Mouse (Mus musculus) lung, embryonic 14.5 days (tissue): ENCODE results near the gene Myoz2. TPM values are rescaled to one million over a fixed set of nuclear protein-coding genes. Genes with fewer than 3 reads are reported as not detected.

ENCODE experiments used
- ATAC-seq: fragments of 200-750 bp; cut with Nextera tagmentation; 2 replicates; pipeline ENCODE4 v1.8.0; 2017; ENCODE audit warnings: mild to moderate bottlenecking, moderate TSS enrichment, moderate library complexity; ENCODE audit not compliant: insufficient read depth
- DNase-seq: peaks from one replicate; pipeline ENCODE4 v3.0.0-alpha.2; 2015
- H3K27ac ChIP-seq: fragments of 300-500 bp; sonication (generic); 2 replicates; pipeline ENCODE4 v1.5.1; 2014; ENCODE audit warnings: low read depth, mild to moderate bottlenecking, moderate library complexity
- H3K27me3 ChIP-seq: fragments of 300-500 bp; sonication (generic); 2 replicates; pipeline ENCODE4 v1.6.1; 2014; ENCODE audit warnings: low read length, control low read depth; ENCODE audit not compliant: insufficient read depth
- H3K36me3 ChIP-seq: fragments of 300-500 bp; sonication (generic); 2 replicates; pipeline ENCODE4 v1.6.1; 2014; ENCODE audit warnings: control low read depth; ENCODE audit not compliant: insufficient read depth
- H3K4me1 ChIP-seq: fragments of 300-500 bp; sonication (generic); 2 replicates; pipeline ENCODE4 v1.6.1; 2014; ENCODE audit warnings: antibody characterized with exemption, control low read depth; ENCODE audit not compliant: insufficient read depth
- H3K4me2 ChIP-seq: fragments of 300-500 bp; sonication (generic); 2 replicates; pipeline ENCODE4 v1.6.1; 2014; ENCODE audit warnings: mild to moderate bottlenecking
- H3K4me3 ChIP-seq: fragments of 300-500 bp; sonication (generic); 2 replicates; pipeline ENCODE4 v1.5.1; 2014; ENCODE audit warnings: low read depth, low read length
- H3K9ac ChIP-seq: fragments of 300-500 bp; sonication (generic); 2 replicates; pipeline ENCODE4 v1.6.1; 2014
- H3K9me3 ChIP-seq: fragments of 300-500 bp; sonication (generic); 2 replicates; pipeline ENCODE4 v1.6.1; 2016; ENCODE audit warnings: low read depth, low read length, control low read depth
- CTCF ChIP-seq: IDR thresholded peaks from 2 replicates; pipeline ENCODE4 v1.5.1; 2016; ENCODE audit warnings: antibody characterized with exemption, low read depth
- WGBS: fragments of 180-500 bp; shearing (Covaris S2); extraction: QIAGEN DNeasy Blood & Tissue Kit; methylation state at CpG from one replicate; pipeline ENCODE4 v1.1.7; 2014; 5-methylcytosine and 5-hydroxymethylcytosine counted together
- polyA plus RNA-seq: library from polyadenylated mRNA; unstranded; fragments of >200 nt; fragmentation: Nextera tagmentation; extraction: Ambion mirVana; gene quantifications from 2 replicates; pipeline ENCODE4 v1.2.1, GENCODE M21; 2014

Gene Myoz2
- polyA plus RNA-seq, 1 experiment from 2014 or later: 0.17 TPM

GRCm38 (mm10) chr3:123053192-123053938 is 18.6 kb upstream of the Myoz2 start:
- H3K36me3 ChIP-seq: no peaks in the 10 kb centered on the region
- no peak overlapping the region for H3K4me3 ChIP-seq
- ATAC-seq (peak; percentile 43; the same call in 1 of the 2 replicates), DNase-seq (no peak)
- no peak overlapping the region for H3K9ac ChIP-seq
- H3K27ac ChIP-seq: peak overlapping the region; percentile 12; the same call in 1 of the 2 replicates
- no peaks in the 10 kb centered on the region for H3K27me3 ChIP-seq
- H3K9me3 ChIP-seq: no peaks in the 10 kb centered on the region
- 49% methylated on average over 8 of the region's 8 CpGs for WGBS
- H3K4me2 ChIP-seq: no peak overlapping the region
- TF ChIP-seq CTCF: no peak
- no peaks in the 10 kb centered on the region for H3K4me1 ChIP-seq

- WGBS: 92% methylated on average over 1 of the region's 1 CpGs
- H3K27me3 ChIP-seq: no peaks in the 10 kb centered on the region
- H3K4me2 ChIP-seq: no peak overlapping the region
- no peak for ATAC-seq
- no peaks in the 10 kb centered on the region for H3K36me3 ChIP-seq
- no peak for TF ChIP-seq CTCF
- H3K4me1 ChIP-seq: no peaks in the 10 kb centered on the region
- no peak overlapping the region for H3K27ac ChIP-seq
- H3K9me3 ChIP-seq: no peaks in the 10 kb centered on the region
- DNase-seq: no peak
- no peak overlapping the region for H3K9ac ChIP-seq
- no peak overlapping the region for H3K4me3 ChIP-seq
Observed at GRCm38 (mm10) chr3:123042308-123042707, 7.5 kb upstream of the Myoz2 start.

- no peaks in the 10 kb centered on the region for H3K36me3 ChIP-seq
- 66% methylated on average over 8 of the region's 8 CpGs for WGBS
- DNase-seq: no peak
- H3K4me3 ChIP-seq: no peak overlapping the region
- no peak for TF ChIP-seq CTCF
- H3K27me3 ChIP-seq: no peaks in the 10 kb centered on the region
- H3K4me2 ChIP-seq: no peak overlapping the region
- no peak overlapping the region for H3K27ac ChIP-seq
- no peaks in the 10 kb centered on the region for H3K9me3 ChIP-seq
- no peak overlapping the region for H3K9ac ChIP-seq
- ATAC-seq: no peak
- no peaks in the 10 kb centered on the region for H3K4me1 ChIP-seq
Observed at GRCm38 (mm10) chr3:123033804-123034203, 1.0 kb downstream of the Myoz2 start.

- H3K9me3 ChIP-seq: no peaks in the 10 kb centered on the region
- TF ChIP-seq CTCF: no peak
- DNase-seq (no peak), ATAC-seq (no peak)
- H3K4me1 ChIP-seq: no peaks in the 10 kb centered on the region
- WGBS: 54% methylated on average over 3 of the region's 3 CpGs
- no peak overlapping the region for H3K4me3 ChIP-seq
- H3K9ac ChIP-seq: no peak overlapping the region
- no peak overlapping the region for H3K4me2 ChIP-seq
- H3K36me3 ChIP-seq: no peaks in the 10 kb centered on the region
- H3K27me3 ChIP-seq: no peaks in the 10 kb centered on the region
- H3K27ac ChIP-seq: no peak overlapping the region
Observed at GRCm38 (mm10) chr3:123025634-123026033, 9.2 kb downstream of the Myoz2 start.

GRCm38 (mm10) chr3:123024496-123025234 is 10.2 kb downstream of the Myoz2 start:
- no peaks in the 10 kb centered on the region for H3K4me1 ChIP-seq
- H3K27me3 ChIP-seq: no peaks in the 10 kb centered on the region
- no peaks in the 10 kb centered on the region for H3K36me3 ChIP-seq
- DNase-seq (no peak), ATAC-seq (no peak)
- no peak overlapping the region for H3K4me2 ChIP-seq
- no peak overlapping the region for H3K27ac ChIP-seq
- no peak for TF ChIP-seq CTCF
- H3K9me3 ChIP-seq: no peaks in the 10 kb centered on the region
- 75% methylated on average over 9 of the region's 9 CpGs for WGBS
- no peak overlapping the region for H3K4me3 ChIP-seq
- no peak overlapping the region for H3K9ac ChIP-seq

- ATAC-seq (no peak), DNase-seq (no peak)
- H3K9me3 ChIP-seq: no peaks in the 10 kb centered on the region
- TF ChIP-seq CTCF: no peak
- H3K27me3 ChIP-seq: no peaks in the 10 kb centered on the region
- no peaks in the 10 kb centered on the region for H3K36me3 ChIP-seq
- H3K4me2 ChIP-seq: no peak overlapping the region
- WGBS: 81% methylated on average over 2 of the region's 2 CpGs
- no peak overlapping the region for H3K4me3 ChIP-seq
- no peak overlapping the region for H3K9ac ChIP-seq
- H3K27ac ChIP-seq: no peak overlapping the region
- no peaks in the 10 kb centered on the region for H3K4me1 ChIP-seq
Observed at GRCm38 (mm10) chr3:123018792-123019191, 16.0 kb downstream of the Myoz2 start.

- H3K9ac ChIP-seq: no peak overlapping the region
- no peaks in the 10 kb centered on the region for H3K4me1 ChIP-seq
- H3K4me2 ChIP-seq: no peak overlapping the region
- H3K36me3 ChIP-seq: no peaks in the 10 kb centered on the region
- no peaks in the 10 kb centered on the region for H3K9me3 ChIP-seq
- no peak for TF ChIP-seq CTCF
- no peak for DNase-seq
- no peak for ATAC-seq
- no peak overlapping the region for H3K27ac ChIP-seq
- H3K27me3 ChIP-seq: no peaks in the 10 kb centered on the region
- 89% methylated on average over 14 of the region's 14 CpGs for WGBS
- H3K4me3 ChIP-seq: no peak overlapping the region
Observed at GRCm38 (mm10) chr3:123013476-123013875, 21.3 kb downstream of the Myoz2 start.
